Mouse (Mus musculus): ENCODE results near the gene Prkcb.

GRCm38 (mm10) chr7:122315720-122316331 lies 27.3 kb downstream of the Prkcb start:
- no peak for TF ChIP-seq CTCF (IDR thresholded peaks at IDR 0.05)
- TF ChIP-seq POLR2A (IDR thresholded peaks at IDR 0.05; ENCODE audit: insufficient read depth, low read depth, low read length) = no peak

All from heart, adult 2 months (tissue).